Mouse (Mus musculus) hindbrain, postnatal 0 days (tissue): ENCODE results near the gene Lonrf2. TPM values are rescaled to one million over a fixed set of nuclear protein-coding genes. Genes with fewer than 3 reads are reported as not detected.
A peak's percentile ranks its signal among the peaks of the same experiment; 100 is the strongest.

ENCODE experiments used
- ATAC-seq: fragments of 200-750 bp; cut with Nextera tagmentation; 2 replicates; pipeline ENCODE4 v1.8.0; 2017; ENCODE audit warnings: mild to moderate bottlenecking, moderate TSS enrichment, moderate library complexity
- DNase-seq: peaks from one replicate; pipeline ENCODE4 v3.0.0-alpha.2; 2015; ENCODE audit warnings: low spot score
- H3K27ac ChIP-seq: fragments of 300-500 bp; sonication (generic); 2 replicates; pipeline ENCODE4 v1.5.1; 2014; ENCODE audit warnings: mild to moderate bottlenecking
- H3K27me3 ChIP-seq: fragments of 300-500 bp; sonication (generic); 2 replicates; pipeline ENCODE4 v1.6.1; 2014; ENCODE audit warnings: low read length, mixed read lengths; ENCODE audit not compliant: insufficient read depth
- H3K36me3 ChIP-seq: fragments of 300-500 bp; sonication (generic); 2 replicates; pipeline ENCODE4 v1.6.1; 2014; ENCODE audit warnings: low read length, mixed read lengths; ENCODE audit not compliant: insufficient read depth
- H3K4me1 ChIP-seq: fragments of 300-500 bp; sonication (generic); 2 replicates; pipeline ENCODE4 v1.6.1; 2014; ENCODE audit warnings: antibody characterized with exemption, low read length, mixed read lengths; ENCODE audit not compliant: insufficient read depth
- H3K4me2 ChIP-seq: fragments of 300-500 bp; sonication (generic); 2 replicates; pipeline ENCODE4 v1.6.1; 2014; ENCODE audit warnings: low read depth, mild to moderate bottlenecking, low read length, moderate library complexity, mixed read lengths
- H3K4me3 ChIP-seq: fragments of 300-500 bp; sonication (generic); 2 replicates; pipeline ENCODE4 v1.5.1; 2014; ENCODE audit warnings: low read length
- H3K9ac ChIP-seq: fragments of 300-500 bp; sonication (generic); replicated peaks from 2 replicates; pipeline ENCODE4 v1.6.1; 2014; ENCODE audit warnings: mild to moderate bottlenecking, low read length, moderate library complexity, mixed read lengths
- H3K9me3 ChIP-seq: fragments of 300-500 bp; sonication (generic); 2 replicates; pipeline ENCODE4 v1.6.1; 2016; ENCODE audit warnings: low read length, mixed read lengths
- CTCF ChIP-seq: IDR thresholded peaks from 2 replicates; pipeline ENCODE4 v1.5.1; 2016; ENCODE audit warnings: antibody characterized with exemption, control low read depth, low read depth
- WGBS: fragments of 180-500 bp; shearing (Covaris S2); extraction: QIAGEN DNeasy Blood & Tissue Kit; methylation state at CpG from one replicate; pipeline ENCODE4 v1.1.7; 2014; 5-methylcytosine and 5-hydroxymethylcytosine counted together
- polyA plus RNA-seq: library from polyadenylated mRNA; unstranded; fragments of >200 nt; fragmentation: Nextera tagmentation; extraction: Ambion mirVana; gene quantifications from 2 replicates; pipeline ENCODE4 v1.2.1, GENCODE M21; 2015
- total RNA-seq: library from RNA; depleted of rRNA; stranded (reverse); fragments of >200 nt; gene quantifications from 2 replicates; pipeline ENCODE4 v1.2.3, GENCODE M21; 2014; rRNA removed

Gene Lonrf2
- total and polyA plus RNA-seq, 2 experiments from 2014 or later: 21.9 to 116 TPM

GRCm38 (mm10) chr1:38766661-38767572 lies 69.6 kb downstream of the Lonrf2 start:
- H3K27me3 ChIP-seq: no peaks in the 10 kb centered on the region
- no peaks in the 10 kb centered on the region for H3K36me3 ChIP-seq
- TF ChIP-seq CTCF: no peak
- no peak overlapping the region for H3K27ac ChIP-seq
- WGBS: 32% methylated on average over 18 of the region's 18 CpGs
- H3K4me1 ChIP-seq: 0 out of 2 replicates have a peak, but pooled peaks cover 5% of the 10 kb centered on the region
- no peaks in the 10 kb centered on the region for H3K9me3 ChIP-seq
- H3K4me2 ChIP-seq: no peak overlapping the region
- ATAC-seq (peak; percentile 57), DNase-seq (peak; percentile 49)
- H3K9ac ChIP-seq: no peak overlapping the region
- H3K4me3 ChIP-seq: no peak overlapping the region

- no peak for ATAC-seq
- WGBS: 38% methylated on average over 4 of the region's 4 CpGs
- Histone ChIP-seq H3K27me3 (no peaks in the 10 kb centered on the region), H3K4me2 (no peak overlapping the region), H3K4me1 (0 out of 2 replicates have a peak, but pooled peaks cover 5% of the 10 kb centered on the region), H3K4me3 (no peak overlapping the region), H3K9ac (no peak overlapping the region), H3K27ac (no peak overlapping the region), H3K36me3 (no peaks in the 10 kb centered on the region), H3K9me3 (no peaks in the 10 kb centered on the region)
- no peak for TF ChIP-seq CTCF
- DNase-seq: no peak
Observed at GRCm38 (mm10) chr1:38766254-38766653, 70.3 kb downstream of the Lonrf2 start.

- Histone ChIP-seq H3K4me1 (0 out of 2 replicates have a peak, but pooled peaks cover 8% of the 10 kb centered on the region), H3K9me3 (no peaks in the 10 kb centered on the region), H3K4me3 (no peak overlapping the region), H3K27me3 (no peaks in the 10 kb centered on the region), H3K4me2 (no peak overlapping the region), H3K9ac (no peak overlapping the region), H3K27ac (no peak overlapping the region), H3K36me3 (no peaks in the 10 kb centered on the region)
- ATAC-seq: no peak
- 42% methylated on average over 10 of the region's 10 CpGs for WGBS
- TF ChIP-seq CTCF: no peak
- DNase-seq: peak; percentile 20
Observed at GRCm38 (mm10) chr1:38763960-38764613, 72.4 kb downstream of the Lonrf2 start.

GRCm38 (mm10) chr1:38760424-38760823 lies 76.1 kb downstream of the Lonrf2 start:
- Histone ChIP-seq H3K4me2 (no peak overlapping the region), H3K9ac (no peak overlapping the region), H3K27me3 (no peaks in the 10 kb centered on the region), H3K4me3 (no peak overlapping the region), H3K27ac (no peak overlapping the region), H3K9me3 (no peaks in the 10 kb centered on the region), H3K4me1 (peaks cover 12% of the 10 kb centered on the region; the same call in 1 of the 2 replicates), H3K36me3 (no peaks in the 10 kb centered on the region)
- ATAC-seq (peak; percentile 45; the same call in 1 of the 2 replicates), DNase-seq (no peak)
- TF ChIP-seq CTCF: no peak
- WGBS: 44% methylated on average over 9 of the region's 9 CpGs

GRCm38 (mm10) chr1:38757791-38758403 lies 78.6 kb downstream of the Lonrf2 start:
- no peaks in the 10 kb centered on the region for H3K9me3 ChIP-seq
- H3K27me3 ChIP-seq: no peaks in the 10 kb centered on the region
- no peak overlapping the region for H3K27ac ChIP-seq
- DNase-seq (peak; percentile 67), ATAC-seq (peak; percentile 56; the same call in 1 of the 2 replicates)
- no peaks in the 10 kb centered on the region for H3K36me3 ChIP-seq
- no peak overlapping the region for H3K4me2 ChIP-seq
- H3K4me1 ChIP-seq: peaks cover 8% of the 10 kb centered on the region; the same call in 1 of the 2 replicates
- TF ChIP-seq CTCF: no peak
- H3K9ac ChIP-seq: no peak overlapping the region
- H3K4me3 ChIP-seq: no peak overlapping the region
- WGBS: 32% methylated on average over 5 of the region's 5 CpGs

GRCm38 (mm10) chr1:38743863-38744262 lies 92.6 kb downstream of the Lonrf2 start:
- no peak for TF ChIP-seq CTCF
- Histone ChIP-seq H3K4me1 (no peaks in the 10 kb centered on the region), H3K9ac (no peak overlapping the region), H3K9me3 (no peaks in the 10 kb centered on the region), H3K27me3 (no peaks in the 10 kb centered on the region), H3K27ac (no peak overlapping the region), H3K4me2 (no peak overlapping the region), H3K36me3 (no peaks in the 10 kb centered on the region), H3K4me3 (no peak overlapping the region)
- WGBS: 68% methylated on average over 1 of the region's 1 CpGs
- ATAC-seq (no peak), DNase-seq (no peak)

Other genes starting within 250 kb of the Lonrf2 start
- gene Aff3, start 171.8 kb downstream of the Lonrf2 start, total RNA-seq: 55.6 and 89.0 TPM in 2 replicates
- gene Aff3, start 171.8 kb downstream of the Lonrf2 start, polyA plus RNA-seq: 22.0 and 23.1 TPM in 2 replicates
- 61.7 and 63.6 TPM in 2 replicates for gene Chst10, start 61.5 kb upstream of the Lonrf2 start, total RNA-seq
- gene Chst10, start 61.5 kb upstream of the Lonrf2 start, polyA plus RNA-seq: 56.2 and 56.7 TPM in 2 replicates
- 1.2 TPM in 1 of 2 replicates, not detected in the other for gene Nms, start 102.4 kb upstream of the Lonrf2 start, total RNA-seq
- 0.84 and 1.4 TPM in 2 replicates for gene Nms, start 102.4 kb upstream of the Lonrf2 start, polyA plus RNA-seq
- 33.4 and 40.8 TPM in 2 replicates for gene Pdcl3, start 148.9 kb upstream of the Lonrf2 start, total RNA-seq
- 148 and 151 TPM in 2 replicates for gene Pdcl3, start 148.9 kb upstream of the Lonrf2 start, polyA plus RNA-seq